Mouse (Mus musculus): ENCODE results near the gene Pptc7. TPM values are rescaled to one million over a fixed set of nuclear protein-coding genes. Genes with fewer than 3 reads are reported as not detected.

Gene Pptc7
- polyA plus RNA-seq (2012; rRNA removed) = 22.6 and 25.2 TPM in 2 replicates

GRCm38 (mm10) chr5:122284183-122285028, at the start of gene Pptc7:
Pptc7 (plus strand) TSS chr5:122284365.
- DNase-seq (ENCODE audit: low spot score) = peak; percentile 79

GRCm38 (mm10) chr5:122235196-122235836, 48.8 kb upstream of the Pptc7 start:
- no peak for DNase-seq (ENCODE audit: low spot score)

DNA sequence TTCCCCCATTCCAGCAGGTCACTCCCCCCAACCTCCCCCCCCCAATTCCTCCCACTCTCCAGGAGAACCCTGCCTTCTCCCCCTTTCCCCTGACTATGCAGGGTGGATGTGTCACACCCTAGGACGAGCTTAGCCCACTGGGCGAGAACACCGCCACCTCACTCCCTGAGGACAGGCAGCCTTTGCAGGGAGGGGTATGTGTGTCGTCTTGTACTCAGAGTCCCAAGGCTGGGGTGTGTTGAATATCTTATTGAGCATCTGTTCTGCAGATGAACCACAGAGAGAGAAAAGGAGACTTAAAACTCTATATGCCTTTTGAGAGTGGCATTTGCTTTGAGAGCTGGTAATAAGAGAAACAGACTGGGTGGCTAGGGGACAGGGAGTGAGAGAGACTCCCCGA, 47.0 kb upstream of the Pptc7 start:
- no peak for DNase-seq (ENCODE audit: low spot score)

GRCm38 (mm10) chr5:122239618-122240017, 44.5 kb upstream of the Pptc7 start:
- DNase-seq (ENCODE audit: low spot score) = no peak

GRCm38 (mm10) chr5:122240521-122240920, 43.6 kb upstream of the Pptc7 start:
- no peak for DNase-seq (ENCODE audit: low spot score)

DNA sequence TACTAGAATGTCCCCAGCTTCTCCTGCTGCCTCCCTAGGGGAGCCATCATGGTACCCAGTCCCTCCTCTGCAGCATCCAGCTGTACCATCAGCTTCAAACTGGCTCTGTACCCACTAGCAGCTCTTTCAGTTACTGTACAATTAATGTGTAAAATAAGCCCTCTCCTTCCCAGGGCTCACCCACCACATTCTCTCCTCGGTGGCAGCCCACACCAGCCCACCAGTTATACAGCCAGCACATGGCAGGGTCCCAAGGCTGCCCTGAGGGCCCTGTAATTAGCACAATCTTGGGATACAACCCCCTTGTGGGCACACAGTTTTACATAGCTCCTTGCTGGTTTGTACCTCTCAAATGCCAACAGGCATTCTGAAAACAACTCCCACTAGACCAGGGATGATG, 43.2 kb upstream of the Pptc7 start:
- DNase-seq (ENCODE audit: low spot score) = no peak

DNA sequence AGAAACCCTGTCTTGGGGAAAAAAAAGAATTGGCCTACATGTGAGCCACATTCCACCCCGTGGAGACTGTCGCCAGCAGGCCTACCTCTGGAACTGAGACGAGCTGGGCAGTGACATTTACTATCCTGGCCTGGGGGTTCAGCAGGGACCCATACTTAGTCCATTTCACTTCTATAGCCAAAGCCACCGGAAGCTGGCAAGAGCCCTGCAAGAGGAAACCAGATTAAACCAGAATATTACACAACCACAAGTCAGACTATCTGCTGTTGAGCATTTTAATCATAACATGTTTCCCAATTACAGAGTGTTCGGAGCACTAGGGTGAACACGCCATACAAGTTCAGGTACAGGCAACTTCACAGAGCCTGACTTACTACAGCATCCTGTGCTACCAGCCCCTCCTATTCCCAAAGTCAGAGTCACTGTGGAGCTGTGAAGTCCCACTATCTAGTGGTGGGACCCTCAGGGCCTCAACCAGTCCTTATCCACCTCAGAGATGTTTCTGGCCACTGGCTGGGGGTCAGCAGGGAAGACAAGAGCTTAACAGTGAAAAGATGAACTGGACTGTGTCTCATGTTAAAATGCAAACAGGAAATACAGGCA, 41.5 kb upstream of the Pptc7 start:
- DNase-seq (ENCODE audit: low spot score) = no peak

DNA sequence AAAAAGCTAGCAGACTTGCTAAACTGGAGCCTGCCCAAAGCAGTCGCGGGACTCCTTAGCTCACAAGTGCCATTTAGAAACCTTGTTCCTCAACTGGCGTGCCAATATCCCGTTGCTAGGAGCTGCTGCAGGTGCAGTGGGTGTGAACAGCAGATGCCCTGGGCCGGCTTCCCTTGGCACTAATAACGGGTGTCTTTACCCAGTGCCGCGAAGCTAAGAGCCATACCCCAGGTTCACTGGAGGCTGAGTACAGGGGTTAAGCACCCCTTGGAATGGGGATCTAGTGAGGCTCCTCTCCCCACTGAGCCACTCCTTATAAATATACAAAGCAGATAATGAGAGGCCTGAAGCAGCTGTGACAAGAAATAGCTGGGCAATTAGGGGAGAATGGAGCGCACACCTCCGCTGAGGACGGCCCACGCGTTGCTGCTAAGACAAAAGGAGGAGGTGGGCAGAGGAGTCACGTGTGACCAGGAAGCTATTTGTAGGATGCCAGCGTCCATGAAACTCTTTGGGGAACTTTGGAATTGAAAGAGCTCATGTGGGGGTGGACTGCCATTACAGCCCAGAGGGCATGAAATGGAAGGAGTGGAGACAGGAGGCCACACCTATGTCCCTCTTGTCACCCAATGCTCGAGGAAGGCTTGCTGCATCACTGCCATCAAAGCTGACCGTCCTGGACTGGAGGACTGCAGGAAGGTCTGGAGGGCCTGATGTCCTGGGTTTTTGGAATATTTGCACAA, 40.2 kb upstream of the Pptc7 start:
- DNase-seq (ENCODE audit: low spot score) = no peak

DNA sequence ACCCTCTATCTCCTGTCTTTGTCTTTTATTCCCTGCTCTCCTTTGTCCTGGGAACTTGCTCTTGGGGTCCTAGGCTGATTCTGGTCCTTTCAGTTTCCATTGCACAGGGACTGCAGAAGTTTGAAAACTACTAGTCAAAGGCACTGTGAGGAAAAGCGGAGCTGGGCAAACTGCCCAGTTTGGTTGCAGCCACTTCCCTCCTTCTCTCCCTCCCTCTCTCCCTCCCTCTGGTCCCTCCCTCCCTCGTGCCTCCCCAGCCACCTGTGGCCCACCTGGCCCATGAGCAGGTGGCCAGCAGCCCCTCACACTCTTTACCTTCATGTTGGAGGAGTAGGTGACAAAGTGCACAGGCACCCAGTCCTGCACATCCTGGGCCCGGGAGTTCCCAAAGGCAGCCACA, 39.0 kb upstream of the Pptc7 start:
- no peak for DNase-seq (ENCODE audit: low spot score)

DNA sequence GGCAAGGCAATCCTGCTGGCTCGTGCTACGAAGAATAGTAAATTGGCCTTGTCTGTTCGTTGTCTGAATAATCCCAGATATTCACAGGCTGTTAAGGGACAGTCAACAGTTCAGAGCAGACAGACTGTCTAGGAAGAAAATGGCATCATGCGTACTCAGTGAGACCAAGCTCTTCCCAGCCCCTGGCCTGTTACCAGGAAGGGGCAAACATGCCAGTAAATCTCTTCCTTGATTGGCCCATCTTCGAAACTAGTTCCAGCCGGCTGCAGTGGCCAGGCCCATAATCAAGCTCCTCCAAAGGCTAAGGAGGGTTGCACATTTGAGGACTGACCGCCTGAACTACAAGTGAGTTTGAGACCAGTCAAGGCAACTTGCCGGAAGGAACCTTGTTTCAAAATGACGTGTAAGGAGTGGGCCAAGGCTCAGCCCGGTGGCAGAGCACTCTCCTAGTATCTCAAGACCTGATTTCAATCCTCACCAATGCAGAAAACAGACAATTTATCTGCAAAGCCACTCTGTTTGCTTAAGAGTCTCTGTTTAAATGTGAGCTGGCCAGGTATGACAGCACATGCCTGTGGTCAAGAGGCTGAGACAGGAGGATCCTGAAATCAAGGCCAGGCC, 37.5 kb upstream of the Pptc7 start:
- DNase-seq (ENCODE audit: low spot score) = no peak

- no peak for DNase-seq (ENCODE audit: low spot score)
These were observed 36.6 kb upstream of the Pptc7 start for GRCm38 (mm10) chr5:122247529-122247928.

DNA sequence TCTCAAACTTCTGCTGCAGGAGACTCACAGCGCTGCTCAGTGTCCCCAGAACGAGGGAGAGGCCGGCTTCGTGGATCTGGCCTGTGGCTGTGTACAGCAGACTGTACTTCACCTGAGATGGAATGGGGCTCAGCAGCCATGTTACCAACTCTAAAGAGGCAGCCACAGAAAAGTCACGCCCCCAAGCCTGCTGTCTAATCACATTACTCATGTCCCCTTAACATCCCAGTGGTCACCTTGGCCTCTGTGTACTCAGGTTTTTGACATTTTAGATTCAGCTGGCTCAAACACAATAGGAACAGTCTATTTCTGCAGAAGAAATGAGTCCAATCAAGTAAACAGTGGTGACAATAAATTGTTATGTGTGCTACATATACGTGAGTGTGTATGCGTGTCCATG, 36.2 kb upstream of the Pptc7 start:
- DNase-seq (ENCODE audit: low spot score) = no peak

- no peak for DNase-seq (ENCODE audit: low spot score)
These were observed 34.9 kb upstream of the Pptc7 start for GRCm38 (mm10) chr5:122249281-122249680.

DNA sequence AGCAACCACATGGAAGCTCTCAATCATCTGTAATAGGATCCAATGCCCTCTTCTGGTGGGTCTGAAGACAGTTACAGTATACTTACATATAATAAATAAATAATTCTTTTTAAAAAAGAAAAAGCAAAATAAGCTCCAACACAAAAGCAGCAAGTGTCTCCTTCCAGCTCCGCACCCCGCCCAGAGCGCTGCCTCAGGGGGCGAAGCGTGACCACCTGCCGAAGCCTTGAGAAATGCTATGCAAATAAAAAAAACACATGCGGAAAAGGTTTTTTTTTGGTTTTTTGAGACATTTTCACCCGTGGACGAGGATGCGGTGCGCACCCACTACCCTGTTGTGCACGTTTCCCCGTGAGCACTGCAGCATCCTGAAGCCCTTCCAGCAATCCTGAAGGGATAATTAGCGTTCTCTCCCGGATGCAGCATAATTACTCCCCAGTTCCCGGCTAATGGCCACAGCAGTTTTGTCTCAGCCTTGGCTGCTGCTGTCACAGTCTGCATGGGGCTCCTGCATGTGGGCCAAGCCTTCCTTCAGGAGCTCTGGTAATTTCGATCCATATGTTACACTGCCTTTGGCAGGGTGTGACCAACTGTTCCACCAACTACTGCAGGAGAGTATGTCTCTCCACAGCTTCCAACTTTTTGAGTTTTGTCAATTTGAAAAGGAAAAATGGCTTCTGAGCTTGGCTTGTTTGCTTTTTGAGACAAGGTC, 32.1 kb upstream of the Pptc7 start:
- DNase-seq (ENCODE audit: low spot score) = no peak

DNA sequence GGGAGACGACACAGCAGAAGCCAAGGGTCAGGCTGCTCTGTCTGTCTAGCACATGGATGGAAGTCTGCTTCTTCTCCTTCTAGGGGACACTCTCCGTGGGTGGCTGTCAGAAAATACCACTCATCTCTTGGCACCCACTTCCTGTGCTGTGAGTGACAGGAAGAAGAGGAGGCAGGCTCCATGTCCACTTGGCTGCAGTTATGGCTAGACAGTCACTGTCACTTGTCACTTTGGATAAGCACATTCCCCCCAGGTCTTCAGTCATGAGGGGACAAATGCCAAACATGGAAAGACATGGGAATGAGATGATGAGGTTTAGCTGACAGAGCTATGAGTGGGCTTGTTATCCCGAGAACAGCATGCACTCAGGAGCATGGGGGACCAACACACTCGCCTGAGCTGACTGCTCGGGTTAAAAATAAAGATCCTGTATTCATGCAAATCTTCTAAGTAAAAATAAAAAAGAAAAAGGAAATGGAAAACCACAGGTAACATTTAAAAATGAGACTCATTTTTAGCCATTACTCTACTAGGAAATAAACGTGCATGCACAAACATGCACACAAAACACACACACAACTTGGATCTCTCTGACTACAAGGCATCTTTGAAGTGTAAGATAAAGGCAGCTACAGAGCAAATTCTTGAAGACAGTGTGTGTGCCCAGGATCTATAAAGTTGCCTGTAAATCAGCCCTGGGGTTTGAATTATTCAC, 26.0 kb upstream of the Pptc7 start:
- DNase-seq (ENCODE audit: low spot score) = no peak

GRCm38 (mm10) chr5:122262104-122262503, 22.1 kb upstream of the Pptc7 start:
- DNase-seq (ENCODE audit: low spot score) = no peak

GRCm38 (mm10) chr5:122263933-122264905, 19.9 kb upstream of the Pptc7 start, which contains the start of gene Tctn1:
Tctn1 (minus strand) TSS chr5:122264460.
- DNase-seq (ENCODE audit: low spot score) = peak; percentile 59

GRCm38 (mm10) chr5:122265187-122265586, 19.0 kb upstream of the Pptc7 start:
- DNase-seq (ENCODE audit: low spot score) = no peak

GRCm38 (mm10) chr5:122265942-122266341, 18.2 kb upstream of the Pptc7 start:
- no peak for DNase-seq (ENCODE audit: low spot score)
